ENCODE assay signal across 9 mouse cellular contexts in genomic region chr3:102011318-102012075, GRCm38 (mm10). TPM values are rescaled to one million over a fixed set of nuclear protein-coding genes. Genes with fewer than 3 reads are reported as not detected.
DNase-seq lines count a peak whose midpoint lies in the region; ATAC-seq and TF ChIP-seq lines count a peak whose summit lies in the region.
"Had no signal": no experiment of that assay in that cellular context is flagged by ENCODE, and none has a peak within 500 bp of the region (broad histone marks: within the 10 kb centered on the region; RNA-seq: fewer than 3 reads in every experiment).

No protein-coding gene starts in this region.

- no peak overlapping the region for H3K27ac ChIP-seq in heart, embryonic 12.5 days (ENCODE audit: poor library complexity, severe bottlenecking)
- H3K27ac ChIP-seq in embryonic facial prominence, embryonic 12.5 days, result peak overlapping the region; percentile 46; the same call in 1 of the 2 replicates
- H3K27ac ChIP-seq in hindbrain, postnatal 0 days, result peak overlapping the region; percentile 96

- peak overlapping the region; percentile 70 for H3K4me2 ChIP-seq in heart, embryonic 12.5 days
- peak overlapping the region; percentile 54 for H3K4me2 ChIP-seq in embryonic facial prominence, embryonic 12.5 days (replicated peaks)
- H3K4me2 ChIP-seq in hindbrain, postnatal 0 days (ENCODE audit: low read depth, low read length), result peak overlapping the region; percentile 68

- no peak for TF ChIP-seq CTCF in hindbrain, postnatal 0 days (IDR thresholded peaks at IDR 0.05; ENCODE audit: low read depth)

- DNase-seq in heart, adult 8-10 months (ENCODE audit: low spot score), result no peak
- DNase-seq in R1 (ENCODE audit: low read depth, low spot score) (peak; percentile 30), adipocyte (ENCODE audit: low spot score) (no peak)
- DNase-seq in hindbrain, postnatal 0 days (ENCODE audit: low spot score), result peak; percentile 64
- DNase-seq in neural tube, embryonic 10.5 days (ENCODE audit: extremely low spot score, low spot score), result peak; percentile 75
- no peak for DNase-seq in urinary bladder, postnatal 4 days (ENCODE audit: low spot score in 2 of 2)

- peaks cover 21% of the 10 kb centered on the region for H3K4me1 ChIP-seq in heart, embryonic 12.5 days (replicated peaks)
- peaks cover 21% of the 10 kb centered on the region for H3K4me1 ChIP-seq in embryonic facial prominence, embryonic 12.5 days
- no peaks in the 10 kb centered on the region; the same call in 1 of the 2 replicates for H3K4me1 ChIP-seq in hindbrain, postnatal 0 days (ENCODE audit: insufficient read depth, low read length)

- H3K9me3 ChIP-seq in heart, embryonic 12.5 days (replicated peaks), result no peaks in the 10 kb centered on the region
- no peaks in the 10 kb centered on the region for H3K9me3 ChIP-seq in embryonic facial prominence, embryonic 12.5 days
- H3K9me3 ChIP-seq in hindbrain, postnatal 0 days (ENCODE audit: low read length), result no peaks in the 10 kb centered on the region

- no peaks in the 10 kb centered on the region for H3K36me3 ChIP-seq in heart, embryonic 12.5 days
- H3K36me3 ChIP-seq in embryonic facial prominence, embryonic 12.5 days, result no peaks in the 10 kb centered on the region
- H3K36me3 ChIP-seq in hindbrain, postnatal 0 days (ENCODE audit: insufficient read depth, low read length), result no peaks in the 10 kb centered on the region

- 1% methylated on average over 48 of the region's 48 CpGs for WGBS in heart, embryonic 12.5 days
- WGBS in embryonic facial prominence, embryonic 12.5 days, result 1% methylated on average over 48 of the region's 48 CpGs
- 2% methylated on average over 46 of the region's 48 CpGs for WGBS in hindbrain, postnatal 0 days

- H3K9ac ChIP-seq in heart, embryonic 12.5 days, result 0 out of 2 replicates have a peak overlapping the region, but pooled peaks have one; percentile 38
- peak overlapping the region; percentile 41 for H3K9ac ChIP-seq in embryonic facial prominence, embryonic 12.5 days
- peak overlapping the region; percentile 81 for H3K9ac ChIP-seq in hindbrain, postnatal 0 days (replicated peaks; ENCODE audit: low read length)

- H3K27me3 ChIP-seq in heart, embryonic 12.5 days (replicated peaks), result peaks cover 57% of the 10 kb centered on the region
- peaks cover 63% of the 10 kb centered on the region for H3K27me3 ChIP-seq in embryonic facial prominence, embryonic 12.5 days
- no peaks in the 10 kb centered on the region for H3K27me3 ChIP-seq in hindbrain, postnatal 0 days (ENCODE audit: insufficient read depth, low read length)

- peak overlapping the region; percentile 42 for H3K4me3 ChIP-seq in heart, embryonic 12.5 days
- H3K4me3 ChIP-seq in embryonic facial prominence, embryonic 12.5 days, result peak overlapping the region; percentile 34
- H3K4me3 ChIP-seq in hindbrain, postnatal 0 days (ENCODE audit: low read length), result peak overlapping the region; percentile 58

- no peak for ATAC-seq in heart, embryonic 12.5 days (ENCODE audit: insufficient number of reproducible peaks, low FRiP score)
- ATAC-seq in embryonic facial prominence, embryonic 12.5 days (ENCODE audit: insufficient number of reproducible peaks, insufficient read depth, low FRiP score, low TSS enrichment), result 0 out of 2 replicates have a peak, but pooled peaks have one; percentile 10
- peak; percentile 50 for ATAC-seq in hindbrain, postnatal 0 days

RNA-seq across cellular contexts. Expression of gene Nhlh2, which starts 1.6 kb away (rescaled TPM):
- 0.09 and 0.14 TPM in 2 replicates for polyA plus RNA-seq in heart, embryonic 12.5 days (2016; fragmentation: Nextera tagmentation; extraction: Ambion mirVana)
- total RNA-seq in heart, adult 8-10 months (2022), result not detected
- polyA plus RNA-seq in embryonic facial prominence, embryonic 12.5 days (2016; fragmentation: Nextera tagmentation; extraction: Ambion mirVana), result 15.0 and 16.1 TPM in 2 replicates
- 30.3 and 31.9 TPM in 2 replicates for total RNA-seq in hindbrain, postnatal 0 days (2014; rRNA removed)
- 25.1 and 28.2 TPM in 2 replicates for polyA plus RNA-seq in hindbrain, postnatal 0 days (2015; fragmentation: Nextera tagmentation; extraction: Ambion mirVana)
- polyA plus RNA-seq: spleen, adult 2 months had no signal

Comparison
In these comparisons a context has a peak if more than half of its experiments do, and no peak if none do; other contexts are left out.
1. DNase-seq: peak in R1 (single experiment), hindbrain, postnatal 0 days (single experiment) and neural tube, embryonic 10.5 days (single experiment); none in heart, adult 8-10 months (single experiment), urinary bladder, postnatal 4 days (0 of 2) and adipocyte (single experiment).
2. RNA of gene Nhlh2, which starts 1.6 kb away (polyA plus RNA-seq): 25.1 to 28.2 TPM in hindbrain, postnatal 0 days and 15.0 to 16.1 TPM in embryonic facial prominence, embryonic 12.5 days; 0.09 to 0.14 TPM in heart, embryonic 12.5 days; every median in the first group is over 10 times any median in the second.
3. Peak in every context shown above with its lines, with median percentiles within 50 percentile points of each other: H3K4me2 ChIP-seq, H3K4me3 ChIP-seq and H3K9ac ChIP-seq.